Mouse (Mus musculus): Measurements from ENCODE around the gene Tmem223. TPM values are rescaled to one million over a fixed set of nuclear protein-coding genes. Genes with fewer than 3 reads are reported as not detected.

Tmem223 gene
- total RNA-seq, 4 experiments from 2014 or later, result 58.9 to 78.6 (median 67.2) TPM

GRCm38 (mm10) chr19:8745382-8745781 lies 25.4 kb upstream of the Tmem223 start:
- DNase-seq (ENCODE audit: low spot score in 2 of 2), result no peak

- no peak for DNase-seq (ENCODE audit: low spot score in 2 of 2)
These were observed 23.4 kb upstream of the Tmem223 start for GRCm38 (mm10) chr19:8747368-8747767.

- DNase-seq (ENCODE audit: low spot score in 2 of 2), result no peak
These were observed 15.1 kb upstream of the Tmem223 start for GRCm38 (mm10) chr19:8755652-8756051.

- DNase-seq (ENCODE audit: low spot score in 2 of 2), result peak; percentile 81 to 93
These were observed 14.0 kb upstream of the Tmem223 start, which contains the start of gene Nxf1 for GRCm38 (mm10) chr19:8756635-8757387. Gene Nxf1 (plus strand): TSS chr19:8757073.

GRCm38 (mm10) chr19:8757471-8757998 lies 13.3 kb upstream of the Tmem223 start:
- DNase-seq (ENCODE audit: low spot score in 2 of 2), result no peak

GRCm38 (mm10) chr19:8758899-8759298 lies 11.9 kb upstream of the Tmem223 start:
- DNase-seq (ENCODE audit: low spot score in 2 of 2), result no peak

- no peak for DNase-seq (ENCODE audit: low spot score in 2 of 2)
These were observed 10.0 kb upstream of the Tmem223 start for GRCm38 (mm10) chr19:8760757-8761156.

GRCm38 (mm10) chr19:8763276-8763675 lies 7.5 kb upstream of the Tmem223 start:
- no peak for DNase-seq (ENCODE audit: low spot score in 2 of 2)

- DNase-seq (ENCODE audit: low spot score in 2 of 2), result no peak
These were observed 5.2 kb upstream of the Tmem223 start for GRCm38 (mm10) chr19:8765562-8765961.

GRCm38 (mm10) chr19:8772996-8773395 lies 2.2 kb downstream of the Tmem223 start:
- no peak for DNase-seq (ENCODE audit: low spot score in 2 of 2)

GRCm38 (mm10) chr19:8773409-8773808 lies 2.6 kb downstream of the Tmem223 start:
- no peak for DNase-seq (ENCODE audit: low spot score in 2 of 2)

- peak; percentile 94 to 97 for DNase-seq (ENCODE audit: low spot score in 2 of 2)
These were observed 3.5 kb downstream of the Tmem223 start, which contains the start of gene Tmem179b for GRCm38 (mm10) chr19:8774086-8774835. Gene Tmem179b (minus strand): TSS chr19:8774467.

GRCm38 (mm10) chr19:8774951-8775421 lies 4.2 kb downstream of the Tmem223 start:
- no peak for DNase-seq (ENCODE audit: low spot score in 2 of 2)

GRCm38 (mm10) chr19:8786008-8786781 lies 15.4 kb downstream of the Tmem223 start, which contains the start of gene Taf6l:
Gene Taf6l (minus strand): TSS chr19:8786417.
- DNase-seq (ENCODE audit: low spot score in 2 of 2), result peak; percentile 81 to 96

GRCm38 (mm10) chr19:8788521-8788920 lies 17.7 kb downstream of the Tmem223 start:
- no peak for DNase-seq (ENCODE audit: low spot score in 2 of 2)

- no peak for DNase-seq (ENCODE audit: low spot score in 2 of 2)
These were observed 18.4 kb downstream of the Tmem223 start for GRCm38 (mm10) chr19:8789171-8789570.

- DNase-seq (ENCODE audit: low spot score in 2 of 2), result no peak
These were observed 19.4 kb downstream of the Tmem223 start for GRCm38 (mm10) chr19:8790171-8790570.

- peak; percentile 68 to 94 for DNase-seq (ENCODE audit: low spot score in 2 of 2)
These were observed 27.6 kb downstream of the Tmem223 start, which contains the start of gene Polr2g for GRCm38 (mm10) chr19:8798264-8798946. Gene Polr2g (minus strand): TSS chr19:8798577.

- no peak for DNase-seq (ENCODE audit: low spot score in 2 of 2)
These were observed 28.1 kb downstream of the Tmem223 start for GRCm38 (mm10) chr19:8798947-8799315.

- peak; percentile 86 to 98 for DNase-seq (ENCODE audit: low spot score in 2 of 2)
These were observed 31.5 kb downstream of the Tmem223 start, which contains the start of gene Zbtb3 for GRCm38 (mm10) chr19:8802130-8802821. Gene Zbtb3 (plus strand): TSS chr19:8802555.

All from left cerebral cortex, adult 8-10 months (tissue).